Mouse (Mus musculus): Measurements from ENCODE around the gene D230025D16Rik.

Gene D230025D16Rik

GRCm38 (mm10) chr8:105237442-105238142 lies 12.6 kb downstream of the D230025D16Rik start:
- DNase-seq (ENCODE audit: low spot score in 2 of 2) = no peak

- DNase-seq (ENCODE audit: low spot score in 2 of 2) = no peak
These were observed 16.1 kb downstream of the D230025D16Rik start for GRCm38 (mm10) chr8:105241016-105241415.

DNA sequence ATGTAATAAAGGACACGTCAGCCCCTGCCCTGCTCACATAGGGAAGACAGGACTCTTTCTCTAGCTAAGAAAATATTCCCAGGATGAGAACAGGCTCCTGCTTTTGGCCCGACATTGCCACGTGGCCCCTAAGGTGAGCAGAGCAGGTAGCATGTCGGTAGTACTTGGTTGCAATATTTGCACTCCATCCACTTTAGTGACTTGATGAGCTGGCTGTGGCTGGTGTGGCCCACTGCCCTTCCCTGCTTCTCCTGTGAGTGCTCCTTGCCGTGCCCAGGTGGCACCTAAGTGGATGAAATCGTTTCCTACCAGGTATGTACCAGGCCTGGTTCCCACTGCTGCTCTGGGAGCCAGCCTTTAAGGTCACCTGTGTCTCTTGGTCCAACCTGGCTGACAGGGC lies 27.0 kb downstream of the D230025D16Rik start:
- no peak for DNase-seq (ENCODE audit: low spot score in 2 of 2)

GRCm38 (mm10) chr8:105252680-105253537 lies 28.0 kb downstream of the D230025D16Rik start:
- DNase-seq (ENCODE audit: low spot score in 2 of 2) = no peak

DNA sequence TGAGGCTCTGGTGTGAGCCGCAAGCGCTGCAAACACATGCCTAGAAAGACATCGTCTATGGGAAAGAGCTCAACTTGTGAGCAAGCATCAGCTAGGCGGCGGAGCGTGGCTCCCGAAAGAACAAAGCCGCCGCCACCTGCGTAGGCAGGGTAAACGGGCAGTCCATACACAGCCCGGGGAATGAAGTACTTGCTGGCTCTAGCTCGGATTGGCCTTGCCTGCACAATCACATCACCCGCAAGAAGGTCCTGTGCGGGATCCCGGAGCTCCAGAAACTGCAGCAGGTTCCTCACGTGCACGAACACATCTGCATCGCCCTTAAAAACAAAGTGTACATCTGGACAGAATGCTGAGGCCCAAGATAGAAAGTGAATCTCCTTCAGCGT lies 28.8 kb downstream of the D230025D16Rik start:
- no peak for DNase-seq (ENCODE audit: low spot score in 2 of 2)

DNA sequence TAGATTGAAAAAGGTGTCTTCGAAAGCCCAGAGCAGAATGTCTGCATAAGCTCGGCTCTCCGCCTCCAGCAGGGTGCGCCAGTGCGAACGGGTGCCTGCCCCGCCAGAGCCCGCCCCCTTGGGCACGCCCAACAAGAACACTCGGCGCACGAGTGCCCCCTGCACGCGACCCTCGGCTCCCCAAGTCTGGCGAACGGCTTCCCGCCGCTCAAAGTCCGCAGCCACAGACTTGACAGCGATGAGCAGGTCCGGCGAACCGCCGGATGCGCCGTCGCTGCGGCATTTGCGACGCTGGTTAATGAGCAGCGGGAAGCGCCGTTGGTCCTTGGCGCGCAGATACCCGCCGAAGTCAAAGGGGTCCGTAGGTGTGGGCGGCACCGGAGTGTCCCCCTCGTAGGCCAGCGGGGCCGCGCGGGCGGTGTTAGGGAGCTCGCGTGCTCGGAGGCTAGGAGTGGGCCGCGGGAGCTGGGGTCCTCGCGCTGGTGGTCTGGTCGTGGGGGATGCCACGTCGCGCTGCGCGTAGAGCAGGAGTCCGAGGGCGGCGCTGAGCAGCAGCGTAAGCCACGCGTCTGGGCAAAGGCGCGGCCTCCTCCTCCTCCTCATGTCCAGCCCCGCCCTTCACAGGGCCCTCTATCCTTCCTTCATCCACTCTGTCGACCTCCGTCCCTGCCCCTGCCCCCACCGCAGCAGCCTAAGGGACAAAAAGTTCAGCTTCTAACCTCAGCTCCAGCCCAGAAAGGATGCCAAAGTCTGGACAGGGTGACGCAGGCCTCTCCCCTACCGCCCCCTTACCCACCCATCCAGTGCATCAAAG lies 29.4 kb downstream of the D230025D16Rik start:
- peak; percentile 89 to 95 for DNase-seq (ENCODE audit: low spot score in 2 of 2)

DNA sequence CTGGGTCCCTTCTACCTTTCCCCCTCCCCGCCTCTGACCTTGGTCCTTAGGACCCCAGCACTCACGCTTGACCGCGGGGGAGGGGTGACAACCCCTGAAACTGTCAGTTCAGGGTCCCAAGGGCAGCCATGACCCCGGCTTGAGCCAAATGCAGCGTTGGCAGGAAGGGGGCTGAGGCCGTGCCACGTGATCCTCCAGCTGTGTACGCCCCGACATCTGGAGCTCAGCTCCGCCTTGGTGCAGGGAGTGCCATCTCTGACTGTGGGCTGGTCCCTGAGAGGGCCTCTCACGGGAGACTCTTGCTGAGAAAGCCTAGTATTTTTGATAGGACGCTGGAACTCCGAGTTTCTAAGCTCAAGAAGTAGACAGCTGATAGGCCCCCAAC lies 30.0 kb downstream of the D230025D16Rik start, which contains the start of gene B3gnt9:
B3gnt9 (minus strand) TSS at position 188 of the 385 bp plus-strand sequence.
- DNase-seq (ENCODE audit: low spot score in 2 of 2) = peak; percentile 84 to 87

- no peak for DNase-seq (ENCODE audit: low spot score in 2 of 2)
These were observed 32.6 kb downstream of the D230025D16Rik start for GRCm38 (mm10) chr8:105257318-105258114.

GRCm38 (mm10) chr8:105258911-105259720 lies 34.2 kb downstream of the D230025D16Rik start:
- DNase-seq (ENCODE audit: low spot score in 2 of 2) = no peak

- peak; percentile 65 to 83 for DNase-seq (ENCODE audit: low spot score in 2 of 2)
These were observed 34.9 kb downstream of the D230025D16Rik start for GRCm38 (mm10) chr8:105259721-105260320.

DNA sequence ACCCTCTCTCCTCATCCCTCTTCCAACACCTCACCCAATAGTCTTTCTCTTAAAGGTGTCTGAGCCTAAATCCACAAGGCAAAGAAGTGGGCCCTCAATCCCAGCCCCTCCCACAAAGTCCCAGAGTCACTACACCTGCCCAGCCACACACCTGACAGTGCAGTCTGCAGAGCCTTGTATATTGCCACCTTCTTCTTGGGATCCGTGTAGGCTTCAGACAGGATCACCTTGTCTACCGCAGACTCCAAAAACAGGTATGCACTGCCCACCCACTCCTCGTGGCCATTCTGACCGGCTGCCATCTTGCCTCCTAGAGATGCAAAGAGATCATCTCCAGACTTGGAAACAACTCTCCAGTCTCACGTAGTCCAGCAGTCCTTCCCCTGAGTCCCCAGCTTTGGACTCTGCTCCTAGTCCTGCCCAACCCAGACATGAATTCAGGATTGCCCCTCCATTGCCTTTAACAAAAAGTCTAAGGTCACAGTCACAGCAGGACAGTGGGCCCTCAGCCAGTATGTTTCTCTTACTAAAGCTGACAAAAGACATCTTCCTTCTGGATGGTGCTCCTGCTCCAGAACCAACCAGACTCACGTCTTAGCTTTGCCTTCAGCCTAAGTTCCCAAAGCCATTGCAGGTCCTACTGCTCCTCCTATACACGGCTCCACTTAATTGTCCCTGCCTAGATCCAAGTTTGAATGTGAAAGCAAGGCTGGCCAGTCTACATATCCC lies 35.6 kb downstream of the D230025D16Rik start:
- no peak for DNase-seq (ENCODE audit: low spot score in 2 of 2)

DNA sequence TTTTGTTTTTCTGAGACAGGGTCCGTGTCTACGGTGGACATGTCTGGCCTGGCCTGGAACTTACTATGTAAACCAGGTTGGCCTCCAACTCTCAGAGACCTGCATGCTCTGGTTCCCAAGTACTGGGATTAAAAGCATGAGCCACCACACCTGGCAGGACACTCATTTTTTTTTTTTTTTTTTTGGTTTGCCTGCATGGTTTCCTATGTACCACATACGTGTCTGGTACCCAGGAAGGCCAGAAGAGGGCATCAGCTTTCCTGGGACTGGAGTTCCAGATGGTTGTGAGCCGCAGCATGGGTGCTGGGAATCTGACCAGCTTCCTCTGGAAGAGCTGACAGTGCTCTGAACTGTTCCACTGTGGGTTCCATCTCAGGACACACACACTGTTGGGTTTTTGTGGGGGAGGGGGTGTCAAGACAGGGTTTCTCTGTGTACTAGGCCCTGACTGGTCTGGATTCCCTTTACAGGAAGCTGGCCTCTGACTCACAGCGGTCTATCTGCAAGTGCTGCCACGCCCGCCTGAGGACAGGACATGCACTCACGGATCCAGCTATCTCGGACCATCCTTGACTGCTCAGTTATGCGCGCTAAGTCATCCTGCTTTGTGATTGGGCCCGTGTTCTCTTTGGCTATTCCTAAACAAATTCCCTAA lies 36.5 kb downstream of the D230025D16Rik start:
- DNase-seq (ENCODE audit: low spot score in 2 of 2) = no peak

- DNase-seq (ENCODE audit: low spot score in 2 of 2) = no peak
These were observed 38.4 kb downstream of the D230025D16Rik start for GRCm38 (mm10) chr8:105263244-105263912.

GRCm38 (mm10) chr8:105264024-105264982 lies 39.4 kb downstream of the D230025D16Rik start, which contains the start of the genes Tradd and Fbxl8:
Tradd (minus strand) TSS chr8:105264609.
Fbxl8 (plus strand) TSS chr8:105264648.
- DNase-seq (ENCODE audit: low spot score in 2 of 2) = peak in 1 of 2 experiments; percentile 69

DNA sequence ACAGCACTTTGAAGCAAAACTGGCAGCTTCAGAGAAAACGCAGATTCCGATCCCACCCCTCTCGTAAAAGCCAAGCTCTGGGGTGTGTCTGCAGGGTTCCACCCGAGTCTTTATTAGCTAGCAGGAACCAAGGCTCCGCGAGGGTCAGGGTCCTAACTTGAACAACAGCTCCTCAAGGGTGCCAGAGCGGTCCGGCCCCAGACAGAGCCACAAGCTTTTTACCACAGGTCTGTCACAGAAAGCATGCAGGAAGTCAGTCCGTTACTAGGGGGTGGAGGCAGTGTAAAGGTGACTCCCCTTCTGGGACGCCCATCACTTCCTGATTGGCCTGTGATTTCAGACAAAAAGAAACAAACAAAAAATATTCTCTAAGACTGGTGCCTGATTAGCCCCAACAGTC lies 40.2 kb downstream of the D230025D16Rik start:
- no peak for DNase-seq (ENCODE audit: low spot score in 2 of 2)

GRCm38 (mm10) chr8:105266775-105267174 lies 41.8 kb downstream of the D230025D16Rik start:
- DNase-seq (ENCODE audit: low spot score in 2 of 2) = no peak

Data from urinary bladder, postnatal 4 days (tissue).